Mouse (Mus musculus) spleen, adult 2 months (tissue): ENCODE results near the gene Timd2. TPM values are rescaled to one million over a fixed set of nuclear protein-coding genes. Genes with fewer than 3 reads are reported as not detected.
A peak's percentile ranks its signal among the peaks of the same experiment; 100 is the strongest.
"Not testable (repeated sequence)": the region's sequence is repeated elsewhere in the genome, so short reads cannot be mapped to it uniquely, and the experiment has no call there.

ENCODE experiments used
- DNase-seq, 2 experiments: peaks; one replicate each; pipeline versions ENCODE4 v3.0.0 to v3.0.0-alpha.2; 2012 to 2021; ENCODE audit warnings: low spot score in 2 of 2, low read depth in 1 of 2
- H3K27ac ChIP-seq: fragments of 200-500 bp; 2 replicates; pipeline ENCODE4 v1.5.1; 2012; ENCODE audit warnings: low read length, inconsistent platforms; ENCODE audit not compliant: insufficient read depth
- H3K27me3 ChIP-seq: fragments of 200-500 bp; 2 replicates; pipeline ENCODE4 v1.6.1; 2012; ENCODE audit warnings: mild to moderate bottlenecking, moderate library complexity, low read length, inconsistent platforms; ENCODE audit not compliant: control insufficient read depth, insufficient read depth
- H3K36me3 ChIP-seq: fragments of 200-500 bp; 2 replicates; pipeline ENCODE4 v1.6.1; 2012; ENCODE audit warnings: mild to moderate bottlenecking, low read length, inconsistent platforms; ENCODE audit not compliant: control insufficient read depth, insufficient read depth
- H3K4me1 ChIP-seq: fragments of 200-500 bp; 2 replicates; pipeline ENCODE4 v1.6.1; 2011; ENCODE audit warnings: inconsistent platforms; ENCODE audit not compliant: control insufficient read depth, insufficient read depth, insufficient read length
- H3K4me3 ChIP-seq: fragments of 200-500 bp; 2 replicates; pipeline ENCODE4 v1.5.1; 2011; ENCODE audit warnings: mild to moderate bottlenecking, inconsistent platforms; ENCODE audit not compliant: insufficient read depth, insufficient read length; ENCODE audit errors: extremely low read depth
- CTCF ChIP-seq: fragments of 200-500 bp; IDR thresholded peaks from 2 replicates; pipeline ENCODE4 v1.5.1; 2011; ENCODE audit warnings: mild to moderate bottlenecking, inconsistent platforms; ENCODE audit not compliant: insufficient read depth, insufficient read length, insufficient replicate concordance; ENCODE audit errors: extremely low read depth
- POLR2A ChIP-seq: fragments of 200-500 bp; IDR thresholded peaks from 2 replicates; pipeline ENCODE4 v1.6.1; 2011; ENCODE audit warnings: low read depth, low read length, inconsistent platforms
- WGBS: fragments of 180-500 bp; shearing (Covaris S2); methylation state at CpG from one replicate; pipeline ENCODE4 v1.1.7; 2018; 5-methylcytosine and 5-hydroxymethylcytosine counted together
- polyA plus RNA-seq: library from polyadenylated mRNA; depleted of rRNA; stranded (reverse); fragments of >200 nt; gene quantifications from 2 replicates; pipeline ENCODE4 v1.2.3, GENCODE M21; 2012

Timd2 gene
- polyA plus RNA-seq, 1 experiment = 0.74 TPM

- WGBS = 67% methylated on average over 4 of the region's 4 CpGs
Observed at GRCm38 (mm10) chr11:46739501-46739900, 32.6 kb upstream of the Timd2 start.

GRCm38 (mm10) chr11:46735076-46735475 is 28.2 kb upstream of the Timd2 start, which contains the start of gene Havcr1:
TSS of gene Havcr1 (plus strand) at chr11:46735080.
- not testable (repeated sequence) for H3K27ac ChIP-seq
- 95% methylated on average over 1 of the region's 1 CpGs for WGBS

More at GRCm38 (mm10) chr11:46739501-46739900, 32.6 kb upstream of the Timd2 start:
- no peak overlapping the region for H3K4me3 ChIP-seq
- peaks cover 2% of the 10 kb centered on the region; the same call in 1 of the 2 replicates for H3K4me1 ChIP-seq
- DNase-seq = no peak
- H3K36me3 ChIP-seq = no peaks in the 10 kb centered on the region
- no peak overlapping the region for H3K27ac ChIP-seq
- TF ChIP-seq POLR2A = no peak
- no peak for TF ChIP-seq CTCF
- no peaks in the 10 kb centered on the region for H3K27me3 ChIP-seq

GRCm38 (mm10) chr11:46734617-46735016 is 27.8 kb upstream of the Timd2 start:
- TF ChIP-seq CTCF (no peak), POLR2A (no peak)
- DNase-seq = no peak
- WGBS = 68% methylated on average over 1 of the region's 1 CpGs
- Histone ChIP-seq H3K27me3 (no peaks in the 10 kb centered on the region), H3K36me3 (no peaks in the 10 kb centered on the region), H3K4me1 (no peaks in the 10 kb centered on the region), H3K4me3 (no peak overlapping the region), H3K27ac (no peak overlapping the region)

More at GRCm38 (mm10) chr11:46735076-46735475, 28.2 kb upstream of the Timd2 start, which contains the start of gene Havcr1:
- H3K4me1 ChIP-seq, H3K36me3 ChIP-seq, H3K4me3 ChIP-seq, DNase-seq, H3K27me3 ChIP-seq: not testable (repeated sequence)

GRCm38 (mm10) chr11:46733242-46733789 is 26.5 kb upstream of the Timd2 start:
- Histone ChIP-seq H3K27me3 (no peaks in the 10 kb centered on the region), H3K4me3 (no peak overlapping the region), H3K27ac (no peak overlapping the region), H3K36me3 (no peaks in the 10 kb centered on the region), H3K4me1 (no peaks in the 10 kb centered on the region)
- TF ChIP-seq CTCF (no peak), POLR2A (no peak)
- 60% methylated on average over 6 of the region's 6 CpGs for WGBS
- DNase-seq = no peak

GRCm38 (mm10) chr11:46731541-46732070 is 24.7 kb upstream of the Timd2 start:
- Histone ChIP-seq H3K36me3 (no peaks in the 10 kb centered on the region), H3K27ac (no peak overlapping the region), H3K4me1 (no peaks in the 10 kb centered on the region), H3K4me3 (no peak overlapping the region), H3K27me3 (no peaks in the 10 kb centered on the region)
- TF ChIP-seq CTCF (no peak), POLR2A (no peak)
- no peak for DNase-seq
- 85% methylated on average over 11 of the region's 11 CpGs for WGBS

- peak; percentile 5 to 9 for DNase-seq
Observed at GRCm38 (mm10) chr11:46698830-46699229, 8.0 kb downstream of the Timd2 start.

GRCm38 (mm10) chr11:46698278-46698655 is 8.6 kb downstream of the Timd2 start:
- Histone ChIP-seq H3K4me3 (no peak overlapping the region), H3K27me3 (no peaks in the 10 kb centered on the region), H3K27ac (no peak overlapping the region), H3K4me1 (peaks cover 2% of the 10 kb centered on the region; the same call in 1 of the 2 replicates), H3K36me3 (no peaks in the 10 kb centered on the region)
- 67% methylated on average over 6 of the region's 6 CpGs for WGBS
- no peak for DNase-seq
- TF ChIP-seq POLR2A (no peak), CTCF (no peak)

More at GRCm38 (mm10) chr11:46698830-46699229, 8.0 kb downstream of the Timd2 start:
- Histone ChIP-seq H3K4me3 (no peak overlapping the region), H3K27me3 (no peaks in the 10 kb centered on the region), H3K27ac (no peak overlapping the region), H3K36me3 (no peaks in the 10 kb centered on the region), H3K4me1 (peaks cover 2% of the 10 kb centered on the region; the same call in 1 of the 2 replicates)
- 47% methylated on average over 5 of the region's 5 CpGs for WGBS
- TF ChIP-seq POLR2A (no peak), CTCF (no peak)
